Mouse (Mus musculus) liver, embryonic 11.5 days (tissue): ENCODE data around the gene Prss33. TPM values are rescaled to one million over a fixed set of nuclear protein-coding genes. Genes with fewer than 3 reads are reported as not detected.
"Not testable (repeated sequence)": the region's sequence is repeated elsewhere in the genome, so short reads cannot be mapped to it uniquely, and the experiment has no call there.

ENCODE experiments used
- ATAC-seq: fragments of 200-750 bp; cut with Nextera tagmentation; replicated peaks from 2 replicates; pipeline ENCODE4 v1.8.0; 2017; ENCODE audit warnings: moderate number of reproducible peaks, mild to moderate bottlenecking, moderate TSS enrichment, moderate library complexity; ENCODE audit not compliant: low FRiP score
- DNase-seq: peaks from one replicate; pipeline ENCODE4 v3.0.0-alpha.2; 2017; ENCODE audit warnings: low spot score
- H3K27ac ChIP-seq: fragments of 300-500 bp; sonication (generic); 2 replicates; pipeline ENCODE4 v1.5.1; 2014; ENCODE audit warnings: mild to moderate bottlenecking, low read depth, low read length, control low read depth
- H3K27me3 ChIP-seq: fragments of 300-500 bp; sonication (generic); replicated peaks from 2 replicates; pipeline ENCODE4 v1.6.1; 2014; ENCODE audit warnings: low read length, mixed read lengths; ENCODE audit not compliant: control insufficient read depth, insufficient read depth
- H3K36me3 ChIP-seq: fragments of 300-500 bp; sonication (generic); 2 replicates; pipeline ENCODE4 v1.6.1; 2014; ENCODE audit warnings: mild to moderate bottlenecking, low read length, moderate library complexity, mixed read lengths; ENCODE audit not compliant: control insufficient read depth, insufficient read depth
- H3K4me1 ChIP-seq: fragments of 300-500 bp; sonication (generic); replicated peaks from 2 replicates; pipeline ENCODE4 v1.6.1; 2014; ENCODE audit warnings: low read length, mixed read lengths; ENCODE audit not compliant: control insufficient read depth, insufficient read depth
- H3K4me2 ChIP-seq: fragments of 300-500 bp; sonication (generic); 2 replicates; pipeline ENCODE4 v1.6.1; 2014; ENCODE audit warnings: mild to moderate bottlenecking, control low read depth, moderate library complexity
- H3K4me3 ChIP-seq: fragments of 300-500 bp; sonication (generic); 2 replicates; pipeline ENCODE4 v1.5.1; 2014; ENCODE audit warnings: low read depth, low read length, control low read depth
- H3K9ac ChIP-seq: fragments of 300-500 bp; sonication (generic); 2 replicates; pipeline ENCODE4 v1.6.1; 2014; ENCODE audit warnings: low read depth, low read length, control low read depth
- H3K9me3 ChIP-seq: fragments of 300-500 bp; sonication (generic); 2 replicates; pipeline ENCODE4 v1.6.1; 2016; ENCODE audit warnings: low read length, inconsistent platforms, mixed read lengths; ENCODE audit not compliant: control insufficient read depth
- WGBS: fragments of 180-500 bp; shearing (Covaris S2); extraction: QIAGEN DNeasy Blood & Tissue Kit; methylation state at CpG from one replicate; pipeline ENCODE4 v1.1.7; 2014; 5-methylcytosine and 5-hydroxymethylcytosine counted together
- polyA plus RNA-seq: library from polyadenylated mRNA; unstranded; fragments of >200 nt; fragmentation: Nextera tagmentation; extraction: Ambion mirVana; gene quantifications from 2 replicates; pipeline ENCODE4 v1.2.1, GENCODE M21; 2014

Prss33 gene
- not detected in 2 replicates for polyA plus RNA-seq

GRCm38 (mm10) chr17:23836006-23836575 is at the start of gene Prss33:
Gene Prss33 (minus strand): TSS chr17:23836056.
- ATAC-seq (no peak), DNase-seq (no peak)
- no peak within 1 kb of the TSS for H3K27ac ChIP-seq
- no peak within 1 kb of the TSS for H3K4me2 ChIP-seq
- no peak within 1 kb of the TSS; the same call in 1 of the 2 replicates for H3K9ac ChIP-seq
- H3K27me3 ChIP-seq = peaks cover 11% of the 10 kb centered on the region; the same call in 1 of the 2 replicates
- WGBS = 76% methylated on average over 8 of the region's 8 CpGs
- H3K4me1 ChIP-seq = no peaks in the 10 kb centered on the region
- H3K36me3 ChIP-seq = no peaks in the 10 kb centered on the region
- H3K9me3 ChIP-seq = no peaks in the 10 kb centered on the region
- H3K4me3 ChIP-seq = no peak within 1 kb of the TSS

GRCm38 (mm10) chr17:23880576-23880975 is 44.7 kb upstream of the Prss33 start, which contains the start of the genes Dcpp1 and Dcpp2:
Gene Dcpp1 (plus strand): TSS chr17:23880876.
Gene Dcpp2 (plus strand): TSS chr17:23880880.
- not testable (repeated sequence) for H3K27me3 ChIP-seq, H3K4me3 ChIP-seq, ATAC-seq, H3K9me3 ChIP-seq, H3K36me3 ChIP-seq, H3K9ac ChIP-seq, H3K4me1 ChIP-seq, H3K4me2 ChIP-seq, DNase-seq, H3K27ac ChIP-seq
- 49% methylated on average over 4 of the region's 4 CpGs for WGBS

GRCm38 (mm10) chr17:23877166-23877565 is 41.3 kb upstream of the Prss33 start:
- H3K4me2 ChIP-seq = no peak overlapping the region
- H3K4me1 ChIP-seq = no peaks in the 10 kb centered on the region
- H3K4me3 ChIP-seq = no peak overlapping the region
- ATAC-seq = no peak
- no peak for DNase-seq
- H3K36me3 ChIP-seq = no peaks in the 10 kb centered on the region
- no peak overlapping the region for H3K27ac ChIP-seq
- no peaks in the 10 kb centered on the region for H3K27me3 ChIP-seq
- no peaks in the 10 kb centered on the region for H3K9me3 ChIP-seq
- H3K9ac ChIP-seq = no peak overlapping the region
- 81% methylated on average over 2 of the region's 2 CpGs for WGBS

GRCm38 (mm10) chr17:23876741-23877140 is 40.9 kb upstream of the Prss33 start:
- Histone ChIP-seq H3K27me3 (no peaks in the 10 kb centered on the region), H3K27ac (no peak overlapping the region), H3K4me3 (no peak overlapping the region), H3K9me3 (no peaks in the 10 kb centered on the region), H3K9ac (no peak overlapping the region), H3K4me2 (no peak overlapping the region), H3K36me3 (no peaks in the 10 kb centered on the region), H3K4me1 (no peaks in the 10 kb centered on the region)
- 57% methylated on average over 3 of the region's 3 CpGs for WGBS
- no peak for ATAC-seq
- DNase-seq = no peak

GRCm38 (mm10) chr17:23873884-23874856 is 38.3 kb upstream of the Prss33 start:
- no peak overlapping the region for H3K4me2 ChIP-seq
- H3K9ac ChIP-seq = no peak overlapping the region
- no peaks in the 10 kb centered on the region for H3K27me3 ChIP-seq
- H3K4me1 ChIP-seq = no peaks in the 10 kb centered on the region
- DNase-seq (no peak), ATAC-seq (no peak)
- H3K9me3 ChIP-seq = no peaks in the 10 kb centered on the region
- H3K36me3 ChIP-seq = no peaks in the 10 kb centered on the region
- 43% methylated on average over 8 of the region's 8 CpGs for WGBS
- no peak overlapping the region for H3K27ac ChIP-seq
- no peak overlapping the region for H3K4me3 ChIP-seq

- Histone ChIP-seq H3K4me3 (no peak overlapping the region), H3K36me3 (no peaks in the 10 kb centered on the region), H3K27me3 (no peaks in the 10 kb centered on the region), H3K4me2 (no peak overlapping the region), H3K27ac (no peak overlapping the region), H3K9ac (no peak overlapping the region), H3K9me3 (no peaks in the 10 kb centered on the region), H3K4me1 (no peaks in the 10 kb centered on the region)
- no peak for DNase-seq
- 78% methylated on average over 11 of the region's 11 CpGs for WGBS
- ATAC-seq = no peak
Measured at GRCm38 (mm10) chr17:23868513-23868912, 32.7 kb upstream of the Prss33 start.

- no peaks in the 10 kb centered on the region for H3K36me3 ChIP-seq
- H3K9me3 ChIP-seq = no peaks in the 10 kb centered on the region
- ATAC-seq = no peak
- H3K4me3 ChIP-seq = no peak within 1 kb of the TSS
- H3K27me3 ChIP-seq = no peaks in the 10 kb centered on the region
- DNase-seq = no peak
- no peak within 1 kb of the TSS for H3K4me2 ChIP-seq
- no peak within 1 kb of the TSS for H3K27ac ChIP-seq
- WGBS = 80% methylated on average over 15 of the region's 15 CpGs
- H3K4me1 ChIP-seq = no peaks in the 10 kb centered on the region
- no peak within 1 kb of the TSS for H3K9ac ChIP-seq
Measured at GRCm38 (mm10) chr17:23867756-23868155, 31.9 kb upstream of the Prss33 start, which contains the start of gene Prss21. Gene Prss21 (plus strand): TSS chr17:23868056.

- Histone ChIP-seq H3K27ac (no peak overlapping the region), H3K9ac (no peak overlapping the region), H3K9me3 (no peaks in the 10 kb centered on the region), H3K27me3 (no peaks in the 10 kb centered on the region; the same call in 1 of the 2 replicates), H3K36me3 (no peaks in the 10 kb centered on the region), H3K4me2 (no peak overlapping the region), H3K4me3 (no peak overlapping the region), H3K4me1 (no peaks in the 10 kb centered on the region)
- DNase-seq (no peak), ATAC-seq (no peak)
- 65% methylated on average over 4 of the region's 4 CpGs for WGBS
Measured at GRCm38 (mm10) chr17:23862926-23863325, 27.1 kb upstream of the Prss33 start.
